Mouse (Mus musculus) midbrain, embryonic 11.5 days (tissue): ENCODE measurements around the gene Pbp2. TPM values are rescaled to one million over a fixed set of nuclear protein-coding genes. Genes with fewer than 3 reads are reported as not detected.

ENCODE experiments used
- ATAC-seq: fragments of 200-750 bp; cut with Nextera tagmentation; 2 replicates; pipeline ENCODE4 v1.8.0; 2017; ENCODE audit warnings: moderate TSS enrichment, moderate library complexity; ENCODE audit not compliant: low FRiP score
- DNase-seq: peaks from one replicate; pipeline ENCODE4 v3.0.0; 2015; ENCODE audit warnings: low spot score; ENCODE audit errors: missing footprints
- H3K27ac ChIP-seq: fragments of 300-500 bp; sonication (generic); 2 replicates; pipeline ENCODE4 v1.5.1; 2014; ENCODE audit warnings: low read depth, low read length
- H3K27me3 ChIP-seq: fragments of 300-500 bp; sonication (generic); 2 replicates; pipeline ENCODE4 v1.6.1; 2014; ENCODE audit warnings: mild to moderate bottlenecking, low read length, moderate library complexity, mixed read lengths; ENCODE audit not compliant: control insufficient read depth, insufficient read depth
- H3K36me3 ChIP-seq: fragments of 300-500 bp; sonication (generic); 2 replicates; pipeline ENCODE4 v1.6.1; 2014; ENCODE audit warnings: mild to moderate bottlenecking, low read length, moderate library complexity, mixed read lengths; ENCODE audit not compliant: control insufficient read depth, insufficient read depth
- H3K4me1 ChIP-seq: fragments of 300-500 bp; sonication (generic); 2 replicates; pipeline ENCODE4 v1.6.1; 2014; ENCODE audit warnings: low read length; ENCODE audit not compliant: control insufficient read depth, insufficient read depth
- H3K4me2 ChIP-seq: fragments of 300-500 bp; sonication (generic); 2 replicates; pipeline ENCODE4 v1.6.1; 2014; ENCODE audit warnings: mild to moderate bottlenecking, moderate library complexity
- H3K4me3 ChIP-seq: fragments of 300-500 bp; sonication (generic); 2 replicates; pipeline ENCODE4 v1.5.1; 2014; ENCODE audit warnings: low read depth, low read length
- H3K9ac ChIP-seq: fragments of 300-500 bp; sonication (generic); 2 replicates; pipeline ENCODE4 v1.6.1; 2014; ENCODE audit warnings: low read length
- H3K9me3 ChIP-seq: fragments of 300-500 bp; sonication (generic); 2 replicates; pipeline ENCODE4 v1.6.1; 2016; ENCODE audit warnings: low read length; ENCODE audit not compliant: control insufficient read depth
- WGBS: fragments of 180-500 bp; shearing (Covaris S2); extraction: QIAGEN DNeasy Blood & Tissue Kit; methylation state at CpG from one replicate; pipeline ENCODE4 v1.1.7; 2014; 5-methylcytosine and 5-hydroxymethylcytosine counted together
- polyA plus RNA-seq: library from polyadenylated mRNA; unstranded; fragments of >200 nt; fragmentation: Nextera tagmentation; extraction: Ambion mirVana; gene quantifications from 2 replicates; pipeline ENCODE4 v1.2.1, GENCODE M21; 2014

Gene Pbp2
- polyA plus RNA-seq, 1 experiment from 2014 or later = not detected

DNA sequence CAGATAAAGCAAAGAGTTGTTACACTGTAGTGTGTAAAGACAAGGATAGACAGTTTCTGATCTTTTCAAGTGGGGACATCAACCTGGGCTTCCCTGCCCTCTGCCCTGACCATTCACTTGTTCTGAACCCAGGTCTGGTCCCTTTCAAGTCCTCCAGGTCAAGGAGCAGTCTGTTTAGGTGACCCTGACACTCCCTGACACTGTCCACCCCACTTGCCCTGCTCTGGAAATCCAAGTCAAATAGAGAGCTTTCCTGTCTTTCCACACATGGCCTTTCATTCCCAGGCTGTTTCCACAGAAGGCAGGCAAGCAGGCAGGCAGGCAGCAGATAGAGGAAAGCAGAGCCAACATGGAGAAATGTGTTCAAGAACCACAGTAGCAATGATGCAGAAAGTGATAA lies 41.8 kb downstream of the Pbp2 start:
- no peaks in the 10 kb centered on the region; the same call in 1 of the 2 replicates for H3K9me3 ChIP-seq
- H3K27me3 ChIP-seq = no peaks in the 10 kb centered on the region
- DNase-seq (no peak), ATAC-seq (no peak)
- H3K4me1 ChIP-seq = 0 out of 2 replicates have a peak, but pooled peaks cover 2% of the 10 kb centered on the region
- no peak overlapping the region for H3K4me2 ChIP-seq
- no peak overlapping the region for H3K9ac ChIP-seq
- no peak overlapping the region for H3K4me3 ChIP-seq
- H3K27ac ChIP-seq = no peak overlapping the region
- no peaks in the 10 kb centered on the region for H3K36me3 ChIP-seq

DNA sequence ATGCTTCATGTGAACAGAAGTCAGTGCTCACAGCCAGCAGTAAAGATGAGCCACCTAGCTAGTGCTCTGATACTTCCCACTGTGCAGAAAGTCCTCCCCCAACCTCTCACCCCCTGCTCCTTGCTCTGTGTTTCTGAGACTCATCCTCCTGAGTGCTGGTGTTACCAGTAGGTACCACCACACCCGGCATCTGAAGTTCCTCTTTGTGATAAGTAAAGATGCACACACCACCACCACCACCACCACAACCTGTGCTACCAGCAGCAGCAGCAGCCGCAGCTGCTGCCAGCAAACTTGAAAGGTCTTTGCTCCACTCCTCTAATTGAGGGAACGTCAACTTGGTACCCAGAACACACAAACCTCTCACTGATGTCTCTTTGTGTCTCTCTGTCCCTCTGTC lies 43.0 kb downstream of the Pbp2 start:
- 0 out of 2 replicates have a peak, but pooled peaks cover 2% of the 10 kb centered on the region for H3K4me1 ChIP-seq
- H3K4me2 ChIP-seq = no peak overlapping the region
- no peak overlapping the region for H3K9ac ChIP-seq
- H3K4me3 ChIP-seq = no peak overlapping the region
- no peaks in the 10 kb centered on the region for H3K27me3 ChIP-seq
- WGBS = 91% methylated on average over 3 of the region's 3 CpGs
- H3K9me3 ChIP-seq = no peaks in the 10 kb centered on the region; the same call in 1 of the 2 replicates
- no peak overlapping the region for H3K27ac ChIP-seq
- no peaks in the 10 kb centered on the region for H3K36me3 ChIP-seq
- ATAC-seq = no peak
- DNase-seq = no peak

DNA sequence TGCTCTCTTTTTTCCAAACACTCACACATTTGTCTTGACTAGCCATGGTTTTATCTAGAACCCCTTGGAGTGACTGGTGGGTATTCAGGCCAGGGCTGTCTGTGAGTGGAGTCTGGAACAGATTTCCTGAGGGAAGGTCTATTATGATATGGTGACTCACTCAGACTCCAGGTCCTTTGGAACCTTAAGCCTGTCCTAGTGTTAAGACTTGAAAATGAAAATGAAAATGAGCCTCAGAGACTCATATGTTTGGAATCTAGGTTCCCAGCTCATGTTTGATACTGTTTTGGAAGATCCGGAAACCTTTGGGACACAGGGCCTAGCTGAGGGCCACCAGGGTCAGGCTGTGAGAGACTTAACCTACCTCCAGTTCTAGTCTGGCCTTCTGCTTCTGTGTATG lies 44.1 kb downstream of the Pbp2 start:
- Histone ChIP-seq H3K27me3 (no peaks in the 10 kb centered on the region), H3K9ac (no peak overlapping the region), H3K4me2 (no peak overlapping the region), H3K27ac (no peak overlapping the region), H3K9me3 (no peaks in the 10 kb centered on the region; the same call in 1 of the 2 replicates), H3K4me3 (no peak overlapping the region), H3K36me3 (no peaks in the 10 kb centered on the region), H3K4me1 (0 out of 2 replicates have a peak, but pooled peaks cover 2% of the 10 kb centered on the region)
- DNase-seq (no peak), ATAC-seq (no peak)
- WGBS = 93% methylated on average over 1 of the region's 1 CpGs

DNA sequence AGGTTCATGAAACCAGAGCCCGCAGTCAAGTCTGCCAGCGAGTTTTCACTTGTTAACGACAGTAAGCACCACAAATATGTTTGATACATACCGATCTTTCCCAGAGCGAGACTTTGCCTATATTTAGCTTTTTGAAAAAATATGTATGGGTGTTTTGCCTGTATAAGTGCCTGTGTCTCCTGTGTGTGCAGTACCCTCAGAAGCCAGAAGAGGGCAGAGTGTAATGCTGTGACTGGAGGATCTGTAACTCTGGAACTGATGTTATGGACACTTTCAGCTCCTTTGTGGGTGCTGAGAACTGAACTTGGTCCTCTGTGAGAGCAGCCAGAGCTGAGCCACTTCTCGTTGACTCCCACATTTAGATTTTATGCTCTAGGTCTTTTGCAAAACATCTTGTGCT lies 46.1 kb downstream of the Pbp2 start:
- Histone ChIP-seq H3K27ac (no peak overlapping the region), H3K9ac (no peak overlapping the region), H3K27me3 (no peaks in the 10 kb centered on the region), H3K4me1 (no peaks in the 10 kb centered on the region), H3K4me2 (no peak overlapping the region), H3K36me3 (no peaks in the 10 kb centered on the region), H3K9me3 (no peaks in the 10 kb centered on the region; the same call in 1 of the 2 replicates), H3K4me3 (no peak overlapping the region)
- ATAC-seq = no peak
- 94% methylated on average over 6 of the region's 6 CpGs for WGBS
- DNase-seq = no peak

DNA sequence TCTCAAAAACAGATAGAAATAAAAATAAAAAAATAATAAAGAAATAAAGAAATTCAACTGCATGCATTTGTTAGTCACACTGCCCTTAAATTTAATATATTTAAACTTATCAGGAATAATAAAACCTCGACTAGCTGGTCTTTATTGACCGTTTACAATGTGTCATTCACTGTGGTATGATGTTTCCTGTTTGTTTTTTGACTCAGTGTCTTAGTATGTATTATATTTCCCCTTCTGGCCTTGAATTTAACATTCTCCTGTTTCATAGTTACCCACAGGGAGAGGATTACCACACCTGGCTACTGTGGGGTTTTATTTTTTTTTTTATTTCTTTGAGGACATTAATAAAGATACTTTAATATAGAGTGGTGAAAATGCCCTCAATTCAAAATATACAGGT lies 47.6 kb downstream of the Pbp2 start:
- WGBS = 79% methylated on average over 2 of the region's 2 CpGs
- Histone ChIP-seq H3K4me3 (no peak overlapping the region), H3K27me3 (no peaks in the 10 kb centered on the region), H3K9me3 (no peaks in the 10 kb centered on the region; the same call in 1 of the 2 replicates), H3K4me2 (no peak overlapping the region), H3K4me1 (no peaks in the 10 kb centered on the region), H3K27ac (no peak overlapping the region), H3K36me3 (no peaks in the 10 kb centered on the region), H3K9ac (no peak overlapping the region)
- no peak for DNase-seq
- ATAC-seq = no peak

DNA sequence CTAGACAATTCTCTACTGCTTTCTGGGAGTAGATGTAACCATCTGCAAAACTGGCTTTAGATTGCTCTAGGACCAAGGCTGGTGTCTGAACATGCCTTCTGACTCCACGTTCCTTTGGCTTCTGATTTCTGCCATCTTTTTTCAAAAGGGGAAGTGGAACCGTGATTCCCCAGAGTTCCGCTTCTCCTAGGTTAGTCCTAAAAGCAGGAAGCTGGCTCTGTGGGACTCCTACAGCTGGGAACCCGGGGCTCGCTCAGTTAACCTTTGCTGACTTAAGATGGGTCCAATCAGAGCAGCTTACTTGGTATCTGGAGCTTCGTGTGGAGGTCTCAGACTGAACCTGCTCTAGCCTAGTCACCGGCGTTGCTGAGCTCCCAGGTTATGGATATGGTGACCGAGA lies 49.1 kb downstream of the Pbp2 start:
- H3K9me3 ChIP-seq = no peaks in the 10 kb centered on the region; the same call in 1 of the 2 replicates
- H3K4me1 ChIP-seq = no peaks in the 10 kb centered on the region
- DNase-seq (no peak), ATAC-seq (no peak)
- H3K4me2 ChIP-seq = no peak overlapping the region
- no peak overlapping the region for H3K4me3 ChIP-seq
- WGBS = 95% methylated on average over 9 of the region's 9 CpGs
- no peak overlapping the region for H3K9ac ChIP-seq
- H3K27me3 ChIP-seq = no peaks in the 10 kb centered on the region
- H3K36me3 ChIP-seq = no peaks in the 10 kb centered on the region
- H3K27ac ChIP-seq = no peak overlapping the region

DNA sequence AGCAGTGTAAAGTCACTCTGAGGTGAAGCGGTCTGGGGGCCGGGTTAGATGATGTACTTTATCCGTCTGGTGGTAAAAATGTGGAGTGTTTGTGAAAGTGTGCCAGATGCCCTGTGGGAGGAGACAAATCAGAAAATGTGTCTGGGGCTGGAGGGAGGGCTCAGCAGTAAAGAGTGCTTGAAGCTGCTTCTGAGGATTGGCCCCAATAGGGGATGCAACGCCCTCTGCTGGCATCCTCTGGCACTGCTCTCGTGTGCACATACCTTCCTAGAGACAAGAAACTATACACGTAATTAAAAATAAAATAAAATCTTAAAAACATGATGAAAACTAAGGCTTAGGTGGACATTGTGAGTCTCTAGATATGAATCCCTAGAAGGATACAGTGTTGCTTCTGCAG lies 49.8 kb downstream of the Pbp2 start:
- no peaks in the 10 kb centered on the region for H3K27me3 ChIP-seq
- DNase-seq = no peak
- H3K9ac ChIP-seq = no peak overlapping the region
- H3K9me3 ChIP-seq = no peaks in the 10 kb centered on the region; the same call in 1 of the 2 replicates
- ATAC-seq = no peak
- WGBS = 89% methylated on average over 6 of the region's 6 CpGs
- no peak overlapping the region for H3K4me3 ChIP-seq
- H3K27ac ChIP-seq = no peak overlapping the region
- H3K36me3 ChIP-seq = no peaks in the 10 kb centered on the region
- H3K4me1 ChIP-seq = no peaks in the 10 kb centered on the region
- H3K4me2 ChIP-seq = no peak overlapping the region

Other genes starting within 250 kb of the Pbp2 start
- gene Gprc5a, start 244.8 kb downstream of the Pbp2 start, polyA plus RNA-seq = 2.8 and 3.0 TPM in 2 replicates
- not detected in 2 replicates for gene Gprc5d, start 192.1 kb downstream of the Pbp2 start, polyA plus RNA-seq
- gene Fam234b, start 112.4 kb downstream of the Pbp2 start, polyA plus RNA-seq = 29.3 and 33.0 TPM in 2 replicates
- 1.8 and 2.9 TPM in 2 replicates for gene Hebp1, start 112.4 kb downstream of the Pbp2 start, polyA plus RNA-seq
- gene Gsg1, start 56.1 kb downstream of the Pbp2 start, polyA plus RNA-seq = 0.16 and 0.48 TPM in 2 replicates
- 5.9 and 6.4 TPM in 2 replicates for gene Emp1, start 52.1 kb upstream of the Pbp2 start, polyA plus RNA-seq